In the genomic region with DNA sequence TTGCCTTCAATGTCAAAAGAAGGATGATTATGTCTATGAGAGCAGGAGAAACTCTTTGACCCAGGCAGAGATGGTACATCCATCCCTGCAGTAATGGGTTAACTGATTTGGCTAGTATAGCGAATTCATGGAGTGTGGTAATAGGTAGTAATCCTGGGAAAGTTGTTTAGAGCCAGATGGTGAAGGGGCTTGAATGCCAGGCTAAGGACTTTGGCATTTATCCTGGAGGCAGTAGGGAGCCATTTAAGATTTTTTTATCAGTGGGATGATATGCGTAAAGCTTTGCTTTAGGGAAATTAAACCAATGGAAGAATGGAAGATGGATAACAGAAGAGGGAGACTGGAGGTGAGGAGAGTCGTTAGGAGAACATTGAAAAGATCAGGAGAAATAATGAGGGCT, we compare ENCODE assay signal across 18 mouse cellular contexts.
"Had no signal": no experiment of that assay in that cellular context is flagged by ENCODE, and none has a peak within 500 bp of the region (broad histone marks: within the 10 kb centered on the region; RNA-seq: fewer than 3 reads in every experiment).

No protein-coding gene starts in this region.

- H3K27ac ChIP-seq: midbrain, embryonic 10.5 days; midbrain, embryonic 12.5 days; neural tube, embryonic 13.5 days; neural tube, embryonic 15.5 days had no signal

- H3K27me3 ChIP-seq: midbrain, embryonic 12.5 days; neural tube, embryonic 13.5 days; neural tube, embryonic 15.5 days had no signal

- DNase-seq: lung, adult 18-20 months; lung, embryonic 14.5 days; lung, postnatal 10 days; lung, postnatal 4 days; midbrain, embryonic 14.5 days; retina, postnatal 1 day; right cerebral cortex, adult 18-20 months; right cerebral cortex, postnatal 25 days; right cerebral cortex, postnatal 4 days; spleen, adult 18-20 months; thymus, adult 18-20 months; thymus, postnatal 14 days; thymus, postnatal 36 days had no signal

- H3K4me2 ChIP-seq: lung, embryonic 14.5 days; midbrain, embryonic 12.5 days; neural tube, embryonic 13.5 days; neural tube, embryonic 15.5 days had no signal

- H3K4me1 ChIP-seq: midbrain, embryonic 10.5 days; midbrain, embryonic 12.5 days; neural tube, embryonic 13.5 days; neural tube, embryonic 15.5 days had no signal

- H3K9ac ChIP-seq: lung, embryonic 14.5 days; midbrain, embryonic 12.5 days; neural tube, embryonic 13.5 days; neural tube, embryonic 15.5 days had no signal

- H3K9me3 ChIP-seq: midbrain, embryonic 10.5 days; midbrain, embryonic 12.5 days; neural tube, embryonic 13.5 days; neural tube, embryonic 15.5 days had no signal

- H3K4me3 ChIP-seq: midbrain, embryonic 10.5 days; midbrain, embryonic 12.5 days; myocyte; neural tube, embryonic 13.5 days; neural tube, embryonic 15.5 days had no signal

- H3K36me3 ChIP-seq: midbrain, embryonic 10.5 days; midbrain, embryonic 12.5 days; neural tube, embryonic 13.5 days; neural tube, embryonic 15.5 days had no signal
